Mouse (Mus musculus): ENCODE measurements around the gene Lhx4.

DNA sequence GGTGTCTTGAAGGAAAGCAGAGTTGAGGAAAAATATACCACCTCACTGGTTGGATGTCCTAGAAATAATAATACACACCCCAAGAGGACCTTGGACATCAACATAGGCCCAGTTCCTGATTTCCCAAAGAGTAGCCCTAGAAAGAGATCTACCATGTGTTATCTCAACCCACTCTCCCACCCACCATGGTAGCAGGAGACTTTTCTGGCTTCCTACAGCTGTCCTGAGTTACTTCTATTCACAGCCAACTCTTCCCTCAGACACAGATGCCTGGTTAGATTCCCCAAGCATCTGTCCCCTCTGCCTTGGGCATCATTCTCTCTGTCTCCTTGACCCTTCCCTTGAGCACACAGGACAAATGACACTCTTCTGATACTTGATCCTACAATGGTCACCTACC, 36.1 kb downstream of the Lhx4 start:
- TF ChIP-seq CTCF (IDR thresholded peaks at IDR 0.05; ENCODE audit: low read depth, low read length) (no peak), POLR2A (IDR thresholded peaks at IDR 0.05; ENCODE audit: borderline replicate concordance, low read depth, low read length) (no peak)

All from bone marrow macrophage, adult 2 months (primary cell).